Comparison of ENCODE assay signal across 8 mouse cellular contexts in the genomic region with DNA sequence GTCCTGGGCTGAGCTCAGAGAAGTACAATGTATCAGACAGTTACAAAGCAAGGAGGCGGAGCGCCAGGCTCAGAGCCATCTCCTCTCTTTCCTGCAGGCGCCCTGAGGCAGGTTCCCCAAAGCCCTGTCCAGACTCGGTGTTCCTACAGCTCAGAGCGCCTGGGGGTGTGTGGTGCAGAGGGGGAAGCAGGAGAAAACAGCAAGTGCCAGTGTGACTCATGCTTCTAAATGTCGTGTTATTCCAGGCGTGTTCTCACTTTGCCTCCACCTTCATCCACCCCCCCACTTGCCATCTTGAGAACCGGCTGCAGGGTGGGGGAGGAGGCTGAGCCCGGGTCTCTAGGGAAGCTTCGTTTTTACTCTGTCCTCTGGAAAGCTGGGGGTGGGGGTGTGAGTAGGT.
A peak's percentile ranks its signal among the peaks of the same experiment; 100 is the strongest.
DNase-seq lines count a peak whose midpoint lies in the region; ATAC-seq and TF ChIP-seq lines count a peak whose summit lies in the region.

No protein-coding gene starts in this region.

- no peaks in the 10 kb centered on the region for H3K36me3 ChIP-seq in heart, embryonic 12.5 days
- no peaks in the 10 kb centered on the region for H3K36me3 ChIP-seq in heart, adult 2 months (ENCODE audit: control insufficient read depth, insufficient read depth, low read length)

- TF ChIP-seq CTCF in heart, adult 2 months (IDR thresholded peaks at IDR 0.05) = no peak

- H3K9me3 ChIP-seq in heart, embryonic 12.5 days (replicated peaks) = no peaks in the 10 kb centered on the region

- peaks cover 15% of the 10 kb centered on the region for H3K4me1 ChIP-seq in heart, embryonic 12.5 days (replicated peaks)
- H3K4me1 ChIP-seq in heart, adult 2 months (ENCODE audit: control insufficient read depth, insufficient read depth, low read length) = no peaks in the 10 kb centered on the region

- H3K27me3 ChIP-seq in heart, embryonic 12.5 days (replicated peaks) = peaks cover 25% of the 10 kb centered on the region
- H3K27me3 ChIP-seq in heart, adult 2 months (ENCODE audit: control insufficient read depth, insufficient read depth, low read length) = peaks cover 1% of the 10 kb centered on the region; the same call in 1 of the 2 replicates

- 37% methylated on average over 10 of the region's 10 CpGs for WGBS in heart, embryonic 12.5 days
- 31% methylated on average over 10 of the region's 10 CpGs for WGBS in heart, adult 2 months

- no peak overlapping the region for H3K27ac ChIP-seq in heart, embryonic 12.5 days (ENCODE audit: poor library complexity, severe bottlenecking)
- no peak overlapping the region for H3K27ac ChIP-seq in heart, adult 2 months

- H3K4me3 ChIP-seq in heart, embryonic 12.5 days = no peak overlapping the region
- no peak overlapping the region for H3K4me3 ChIP-seq in heart, adult 2 months

- TF ChIP-seq POLR2A in heart, adult 2 months (IDR thresholded peaks at IDR 0.05; ENCODE audit: insufficient read depth, low read depth, low read length) = no peak

- no peaks in the 10 kb centered on the region for H3K79me2 ChIP-seq in heart, adult 2 months (replicated peaks; ENCODE audit: control insufficient read depth, insufficient read depth, low read length)

- no peak for ATAC-seq in heart, embryonic 12.5 days (ENCODE audit: insufficient number of reproducible peaks, low FRiP score)
- peak; percentile 34 for ATAC-seq in activated CD4-positive, CD25-positive, alpha-beta regulatory T cell, adult 4 months
- ATAC-seq in inflammation-experienced regulatory T-cells, adult 6 months = peak; percentile 61

- H3K4me2 ChIP-seq in heart, embryonic 12.5 days = peak overlapping the region; percentile 24

- no peak overlapping the region for H3K9ac ChIP-seq in heart, embryonic 12.5 days
- H3K9ac ChIP-seq in heart, adult 2 months (ENCODE audit: low read depth, low read length) = no peak overlapping the region

- intact Hi-C loops in heart, adult 2 months (cut with DNase I) = no loop called here

- no peak for DNase-seq in heart, adult 2 months
- DNase-seq in 3134 (ENCODE audit: extremely low read depth, insufficient read length, low spot score) = peak; percentile 26
- DNase-seq in right cerebral cortex, adult 2 months (ENCODE audit: low spot score in 2 of 2) = peak; percentile 87 to 88
- DNase-seq in spleen, adult 18-20 months = no peak
- DNase-seq in lung, postnatal 25 days (ENCODE audit: low spot score) = no peak

- TF ChIP-seq EP300 in heart, adult 2 months (IDR thresholded peaks at IDR 0.05; ENCODE audit: insufficient read depth, low read depth, low read length) = no peak

Comparison
In these comparisons a context has a peak if more than half of its experiments do, and no peak if none do; other contexts are left out.
1. DNase-seq: peak in 3134 (single experiment) and right cerebral cortex, adult 2 months (2 of 2); none in heart, adult 2 months (0 of 2), spleen, adult 18-20 months (0 of 2) and lung, postnatal 25 days (single experiment).